Mouse (Mus musculus): ENCODE measurements around the gene Gm14180. TPM values are rescaled to one million over a fixed set of nuclear protein-coding genes. Genes with fewer than 3 reads are reported as not detected.

Gene Gm14180
- not detected for total RNA-seq (2023)

DNA sequence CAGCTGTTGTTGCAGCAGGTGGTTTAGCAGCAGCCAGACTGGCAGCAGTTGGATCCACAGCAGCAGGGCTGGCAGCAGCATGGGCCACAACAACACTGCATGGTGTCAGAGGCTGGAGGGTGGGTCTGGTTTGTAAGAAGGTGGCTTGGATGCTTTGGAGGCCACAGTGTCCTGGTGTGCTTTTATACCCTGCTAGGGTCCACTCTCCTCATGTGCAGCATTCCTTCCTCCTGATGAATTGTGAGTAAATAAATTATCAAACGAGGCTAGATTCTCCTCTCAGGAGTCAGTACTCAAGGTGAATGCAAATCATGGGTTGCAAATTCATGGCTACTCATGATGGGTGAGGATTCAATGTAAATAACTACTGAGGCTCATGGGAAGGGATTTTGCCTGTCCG lies at the start of gene Gm14180:
Gm14180 (minus strand) TSS at position 101 of the 400 bp plus-strand sequence.

DNA sequence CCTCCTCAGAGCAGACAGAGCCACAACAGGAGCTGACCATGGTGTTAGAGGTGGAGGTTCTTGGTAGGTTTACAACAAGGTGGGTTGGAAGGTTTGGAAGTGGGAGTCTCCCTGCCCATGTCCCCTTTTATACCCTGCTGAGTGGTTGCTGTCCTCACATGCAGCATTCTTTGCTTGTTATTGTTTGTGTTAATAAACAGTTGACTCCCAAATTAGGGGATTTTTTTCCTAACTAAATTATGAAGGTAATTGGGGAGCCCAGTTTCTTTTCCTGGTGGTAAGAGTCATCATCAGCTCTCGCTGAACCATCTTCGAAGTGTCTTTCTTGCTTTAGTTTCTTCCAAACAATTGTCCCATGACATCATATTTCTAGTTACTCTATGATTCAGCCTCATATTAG lies 46.5 kb upstream of the Gm14180 start, which contains the start of gene Krtap4-8:
Krtap4-8 (minus strand) TSS at position 101 of the 400 bp plus-strand sequence.

DNA sequence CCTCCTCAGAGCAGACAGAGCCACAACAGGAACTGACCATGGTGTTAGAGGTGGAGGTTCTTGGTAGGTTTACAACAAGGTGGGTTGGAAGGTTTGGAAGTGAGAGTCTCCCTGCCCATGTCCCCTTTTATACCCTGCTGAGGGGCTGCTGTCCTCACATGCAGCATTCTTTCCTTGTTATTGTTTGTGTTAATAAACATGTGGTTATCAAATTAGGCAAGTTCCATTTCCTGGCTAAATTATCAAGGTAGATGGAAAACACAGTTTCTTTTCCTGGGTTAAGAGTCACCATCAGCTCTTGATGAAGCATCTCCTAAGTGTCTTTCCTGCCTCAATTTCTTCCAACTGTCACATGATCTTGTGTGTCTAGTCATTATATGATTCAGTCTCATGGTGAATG lies 38.7 kb upstream of the Gm14180 start, which contains the start of gene Gm11595:
Gm11595 (minus strand) TSS at position 101 of the 400 bp plus-strand sequence.

DNA sequence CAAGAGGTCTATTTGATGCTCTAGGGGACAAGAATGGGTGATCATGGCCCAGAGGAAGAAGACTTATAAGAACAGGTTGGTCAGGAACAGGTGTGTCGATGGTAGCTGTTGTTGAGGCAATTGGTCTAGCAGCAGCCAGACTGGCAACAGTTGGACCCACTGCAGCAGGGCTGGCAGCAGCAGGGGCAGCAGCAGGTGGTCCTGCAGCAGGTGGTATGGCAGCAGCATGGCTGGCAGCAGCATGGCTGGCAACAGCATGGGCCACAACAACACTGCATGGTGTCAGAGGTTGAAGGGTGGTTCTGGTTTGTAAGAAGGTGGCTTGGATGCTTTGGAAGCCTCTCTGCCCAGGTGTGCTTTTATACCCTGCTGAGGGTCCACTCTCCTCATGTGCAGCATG lies 43.6 kb downstream of the Gm14180 start, which contains the start of gene Gm14190:
Gm14190 (minus strand) TSS at position 278 of the 400 bp plus-strand sequence.

Other genes starting within 250 kb of the Gm14180 start
- gene Krt23, start 241.2 kb downstream of the Gm14180 start, total RNA-seq (2023): not detected
- gene Krt39, start 213.0 kb downstream of the Gm14180 start, total RNA-seq (2023): not detected
- gene Krt40, start 191.1 kb downstream of the Gm14180 start, total RNA-seq (2023): not detected
- gene Krtap3-3, start 183.4 kb downstream of the Gm14180 start, total RNA-seq (2023): not detected
- gene Krtap3-2, start 177.4 kb downstream of the Gm14180 start, total RNA-seq (2023): not detected
- gene Gm11939, start 174.8 kb downstream of the Gm14180 start, total RNA-seq (2023): not detected
- gene Krtap3-1, start 167.7 kb downstream of the Gm14180 start, total RNA-seq (2023): not detected
- gene Krtap1-5, start 153.3 kb downstream of the Gm14180 start, total RNA-seq (2023): not detected
- not detected for gene Krtap1-4, start 150.6 kb downstream of the Gm14180 start, total RNA-seq (2023)
- gene Krtap1-3, start 143.0 kb downstream of the Gm14180 start, total RNA-seq (2023): not detected
- not detected for gene Krtap9-3, start 136.2 kb downstream of the Gm14180 start, total RNA-seq (2023)
- gene Gm11938, start 131.0 kb downstream of the Gm14180 start, total RNA-seq (2023): not detected
- gene Gm11937, start 124.1 kb downstream of the Gm14180 start, total RNA-seq (2023): not detected
- gene Krtap2-4, start 119.4 kb downstream of the Gm14180 start, total RNA-seq (2023): not detected
- gene Gm11562, start 113.9 kb downstream of the Gm14180 start, total RNA-seq (2023): not detected
- gene Krtap4-1, start 106.1 kb downstream of the Gm14180 start, total RNA-seq (2023): not detected
- gene Krtap4-2, start 99.2 kb downstream of the Gm14180 start, total RNA-seq (2023): not detected
- not detected for gene Krtap4-7, start 90.2 kb downstream of the Gm14180 start, total RNA-seq (2023)
- gene Gm11555, start 84.1 kb downstream of the Gm14180 start, total RNA-seq (2023): not detected
- not detected for gene Gm11563, start 75.3 kb downstream of the Gm14180 start, total RNA-seq (2023)
- not detected for gene Krtap4-6, start 68.3 kb downstream of the Gm14180 start, total RNA-seq (2023)
- not detected for gene Gm14190, start 43.5 kb downstream of the Gm14180 start, total RNA-seq (2023)
- not detected for gene Gm11595, start 38.6 kb upstream of the Gm14180 start, total RNA-seq (2023)
- gene Krtap4-8, start 46.4 kb upstream of the Gm14180 start, total RNA-seq (2023): not detected
- gene Krtap4-9, start 50.9 kb upstream of the Gm14180 start, total RNA-seq (2023): not detected
- gene Gm11596, start 59.2 kb upstream of the Gm14180 start, total RNA-seq (2023): not detected
- gene Gm11569, start 64.6 kb upstream of the Gm14180 start, total RNA-seq (2023): not detected
- gene Gm11554, start 70.2 kb upstream of the Gm14180 start, total RNA-seq (2023): not detected
- gene Krtap4-13, start 75.6 kb upstream of the Gm14180 start, total RNA-seq (2023): not detected
- not detected for gene Gm11564, start 81.4 kb upstream of the Gm14180 start, total RNA-seq (2023)
- gene 2300003K06Rik, start 103.8 kb upstream of the Gm14180 start, total RNA-seq (2023): not detected
- gene Krtap4-16, start 117.3 kb upstream of the Gm14180 start, total RNA-seq (2023): not detected
- not detected for gene Gm11568, start 123.6 kb upstream of the Gm14180 start, total RNA-seq (2023)
- gene Gm11559, start 130.2 kb upstream of the Gm14180 start, total RNA-seq (2023): not detected
- not detected for gene Krtap9-1, start 139.1 kb upstream of the Gm14180 start, total RNA-seq (2023)
- not detected for gene Gm11567, start 144.9 kb upstream of the Gm14180 start, total RNA-seq (2023)
- gene Krtap31-1, start 173.6 kb upstream of the Gm14180 start, total RNA-seq (2023): not detected
- gene Gm11565, start 180.5 kb upstream of the Gm14180 start, total RNA-seq (2023): not detected
- not detected for gene Krtap31-2, start 202.0 kb upstream of the Gm14180 start, total RNA-seq (2023)
- gene Krtap9-5, start 214.2 kb upstream of the Gm14180 start, total RNA-seq (2023): not detected
- not detected for gene Krtap29-1, start 244.8 kb upstream of the Gm14180 start, total RNA-seq (2023)

Measured in B cell, adult 67 days (primary cell).